Mouse (Mus musculus): ENCODE measurements around the gene Clec2e.
"Not testable (repeated sequence)": the region's sequence is repeated elsewhere in the genome, so short reads cannot be mapped to it uniquely, and the experiment has no call there.

The Clec2e gene

DNA sequence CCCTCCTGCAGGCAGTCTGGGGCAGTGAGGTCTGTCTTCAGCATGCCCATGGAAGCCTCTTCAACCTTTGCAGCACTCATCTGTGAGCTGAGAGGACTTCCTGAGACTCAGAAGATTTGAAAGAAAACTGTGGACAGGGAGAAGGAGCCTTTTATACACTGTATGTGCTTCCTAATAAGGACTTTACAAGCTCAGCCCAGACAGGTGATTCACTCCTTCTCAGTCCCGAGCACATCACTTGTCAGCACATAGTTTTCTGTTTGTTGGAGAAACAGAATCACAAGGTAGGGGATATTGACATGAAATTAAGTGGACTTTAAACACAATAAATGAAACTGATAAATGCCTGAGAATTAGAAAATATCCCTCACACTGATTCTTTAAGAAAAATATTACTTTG lies at the start of gene Clec2e:
Gene Clec2e, minus strand, starts transcription at position 120 of the 400 bp plus-strand sequence.
- not testable (repeated sequence) for DNase-seq (ENCODE audit: low spot score in 2 of 2)

DNA sequence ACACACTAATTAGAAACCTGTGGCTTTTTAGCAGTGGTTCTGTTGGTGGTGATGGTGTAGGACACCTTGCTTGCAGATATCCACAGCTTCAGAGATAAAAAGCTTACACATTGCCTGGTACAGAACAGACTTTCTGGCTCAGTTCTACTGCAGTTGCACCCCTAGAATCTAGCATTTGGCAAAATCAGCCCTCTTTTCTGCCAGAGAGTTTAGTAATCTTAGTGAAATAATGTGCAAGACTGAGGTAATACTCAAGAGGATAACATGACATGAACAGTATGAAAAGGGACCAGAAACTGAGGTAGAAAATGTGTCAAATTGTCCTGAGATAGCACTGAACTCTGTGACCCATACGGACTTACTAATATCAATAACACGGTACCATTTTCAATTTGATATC lies 46.1 kb upstream of the Clec2e start:
- no peak for DNase-seq (ENCODE audit: low spot score in 2 of 2)

DNA sequence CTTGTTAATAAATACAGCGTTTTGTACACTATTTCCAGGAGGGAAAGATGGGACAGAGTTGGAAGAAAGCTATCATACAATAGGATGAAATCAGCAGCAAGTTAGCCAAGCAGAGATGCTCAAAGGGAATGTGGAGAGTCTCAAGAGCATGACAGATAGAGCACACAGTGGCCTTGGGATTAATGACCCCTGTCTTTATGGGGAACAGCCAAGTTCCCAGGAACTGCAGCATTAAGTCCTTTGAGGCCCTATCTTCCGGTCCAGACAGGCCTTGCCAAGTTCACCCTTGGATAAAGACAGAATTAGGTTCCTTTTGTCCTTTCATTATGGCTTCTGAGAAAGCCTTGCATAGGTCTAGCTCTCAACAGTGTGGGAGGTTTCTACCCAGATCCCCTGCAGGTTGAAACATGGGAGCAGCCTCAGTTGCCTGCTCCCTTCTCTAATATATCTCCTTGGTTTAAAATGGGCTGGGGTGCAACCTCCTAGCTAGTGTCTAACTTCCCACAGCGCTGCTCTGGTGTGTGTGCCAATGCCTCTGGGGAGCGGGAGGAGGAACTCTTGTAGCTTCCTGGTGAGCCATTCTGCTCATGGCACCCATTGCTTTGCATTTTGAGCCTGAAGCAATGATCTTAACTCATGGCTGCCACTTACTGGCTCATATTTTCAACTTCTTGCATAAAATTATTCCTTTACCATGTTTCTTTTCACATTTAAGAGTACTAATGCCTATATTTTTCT lies 32.1 kb upstream of the Clec2e start:
- DNase-seq (ENCODE audit: low spot score in 2 of 2): no peak

DNA sequence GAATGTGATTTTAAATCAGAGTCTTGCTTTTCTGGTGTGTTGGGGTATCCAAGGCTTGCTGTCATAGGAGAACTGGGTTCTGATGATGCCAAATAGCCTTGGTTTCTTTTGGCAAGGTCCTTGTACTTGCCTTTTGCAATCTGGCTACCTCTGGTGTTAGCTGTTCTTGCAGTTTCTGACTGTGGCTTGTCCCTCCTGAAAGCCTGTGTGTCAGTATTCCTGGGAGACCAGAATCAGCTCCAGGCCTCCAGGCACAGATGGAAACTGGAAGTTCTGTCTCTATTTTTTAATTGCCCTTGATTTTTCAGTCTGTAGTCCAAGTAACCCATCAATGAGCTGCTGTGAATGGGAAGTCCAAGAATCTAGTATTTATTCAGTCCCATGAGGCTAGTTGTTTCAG lies 26.1 kb upstream of the Clec2e start:
- no peak for DNase-seq (ENCODE audit: low spot score in 2 of 2)

DNA sequence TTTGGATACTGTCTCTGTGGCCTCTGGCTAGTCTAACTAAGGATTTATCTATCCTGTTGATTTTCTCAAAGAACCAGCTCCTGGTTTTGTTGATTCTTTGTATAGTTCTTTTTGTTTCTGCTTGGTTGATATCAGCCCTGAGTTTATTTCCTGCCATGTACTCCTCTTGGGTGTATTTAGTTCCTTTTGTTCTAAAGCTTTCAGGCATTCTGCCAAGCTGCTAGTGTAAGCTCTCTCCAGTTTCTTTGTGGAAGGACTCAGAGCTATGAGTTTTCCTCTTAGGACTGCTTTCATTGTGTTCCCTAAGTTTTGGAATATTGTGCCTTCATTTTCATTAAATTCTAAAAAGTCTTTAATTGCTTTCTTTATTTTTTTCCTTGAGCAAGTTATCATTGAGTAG lies 23.8 kb upstream of the Clec2e start:
- not testable (repeated sequence) for DNase-seq (ENCODE audit: low spot score in 2 of 2)

DNA sequence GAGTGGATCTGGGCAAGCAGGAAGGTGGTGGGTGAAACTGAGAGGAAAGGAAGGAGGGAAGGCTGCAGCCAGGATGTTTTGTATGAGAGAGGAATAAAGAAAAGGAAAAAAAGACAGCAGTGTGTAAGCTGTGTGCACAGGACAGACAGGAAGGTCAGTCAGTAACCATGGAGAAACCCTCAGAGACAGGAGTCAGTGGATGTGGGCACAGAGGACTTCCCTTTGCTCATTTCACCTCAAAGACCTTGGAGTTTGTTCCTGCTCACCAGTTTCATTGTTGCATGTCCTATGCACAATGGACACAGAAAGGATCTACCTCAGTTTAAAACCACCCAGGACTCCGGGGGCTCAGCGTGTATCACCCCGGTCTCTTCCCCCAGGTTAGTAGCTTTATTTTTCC lies 15.5 kb upstream of the Clec2e start:
- no peak for DNase-seq (ENCODE audit: low spot score in 2 of 2)

DNA sequence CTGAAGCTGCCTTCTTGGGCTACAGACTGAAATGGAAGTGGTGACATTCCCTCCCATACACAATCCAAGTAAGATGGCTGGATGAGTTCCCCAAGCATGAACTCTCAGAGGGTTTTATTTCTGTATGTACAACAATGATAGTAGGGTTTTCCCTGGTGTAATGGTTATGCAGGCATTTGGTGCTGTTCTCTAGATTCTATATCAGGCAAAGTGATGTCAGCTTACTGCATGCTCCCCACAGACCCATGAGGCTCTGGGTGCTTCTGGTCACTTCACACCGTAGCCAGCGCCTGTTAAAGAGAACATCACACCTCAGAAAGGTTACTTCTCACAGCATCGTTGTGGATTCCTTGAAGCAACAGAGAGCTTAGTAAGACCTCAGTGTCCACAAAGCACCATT lies 13.5 kb upstream of the Clec2e start:
- not testable (repeated sequence) for DNase-seq (ENCODE audit: low spot score in 2 of 2)

DNA sequence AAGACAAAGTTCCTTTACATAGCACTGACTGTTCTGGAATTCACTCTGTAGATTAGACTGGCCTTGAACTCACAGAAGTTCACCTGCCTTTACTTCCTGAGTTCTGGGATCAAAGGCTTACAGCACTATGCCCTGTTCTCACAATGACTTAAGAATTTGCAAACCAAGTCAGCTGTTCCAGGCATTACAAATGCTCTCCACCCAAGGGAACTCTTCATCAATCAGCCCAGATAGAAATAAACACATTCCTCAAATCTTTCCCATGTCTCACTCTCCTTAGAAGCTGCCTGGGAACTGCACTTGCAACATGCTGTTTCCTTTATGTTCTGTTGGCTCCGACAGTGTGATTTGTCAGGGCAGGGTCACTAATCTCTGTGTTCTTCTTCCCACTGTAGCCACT lies 13.1 kb upstream of the Clec2e start:
- DNase-seq (ENCODE audit: low spot score in 2 of 2): no peak

DNA sequence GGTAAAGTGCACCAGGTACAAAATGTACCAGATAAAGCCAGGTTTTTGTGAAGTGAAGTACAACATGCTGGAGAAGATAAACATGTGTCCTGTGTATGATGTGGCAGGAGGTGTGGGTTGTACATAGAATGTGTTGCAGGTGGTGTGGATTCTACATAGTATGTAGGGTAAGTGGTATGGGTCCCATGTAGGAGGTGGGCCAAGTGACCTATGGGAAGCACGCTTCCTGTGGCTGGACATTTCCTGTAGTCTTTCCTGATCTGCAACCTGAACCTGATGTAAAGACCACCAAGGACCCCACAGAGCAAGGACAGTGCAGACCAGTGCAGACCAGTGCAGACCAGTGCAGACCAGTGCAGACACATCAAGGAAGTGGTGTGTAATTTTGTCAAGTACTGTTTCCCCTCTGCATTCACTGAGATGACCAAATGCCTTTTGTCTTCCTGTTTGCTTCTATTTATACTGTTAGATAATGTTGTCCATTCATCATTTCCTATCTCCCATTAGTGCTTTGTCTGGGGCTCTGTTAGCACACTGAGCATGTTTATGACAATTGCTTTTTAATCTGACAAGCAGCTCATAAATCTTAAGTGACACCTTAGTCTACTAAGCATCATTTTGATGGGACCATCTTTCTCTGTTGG lies 12.4 kb upstream of the Clec2e start:
- no peak for DNase-seq (ENCODE audit: low spot score in 2 of 2)

DNA sequence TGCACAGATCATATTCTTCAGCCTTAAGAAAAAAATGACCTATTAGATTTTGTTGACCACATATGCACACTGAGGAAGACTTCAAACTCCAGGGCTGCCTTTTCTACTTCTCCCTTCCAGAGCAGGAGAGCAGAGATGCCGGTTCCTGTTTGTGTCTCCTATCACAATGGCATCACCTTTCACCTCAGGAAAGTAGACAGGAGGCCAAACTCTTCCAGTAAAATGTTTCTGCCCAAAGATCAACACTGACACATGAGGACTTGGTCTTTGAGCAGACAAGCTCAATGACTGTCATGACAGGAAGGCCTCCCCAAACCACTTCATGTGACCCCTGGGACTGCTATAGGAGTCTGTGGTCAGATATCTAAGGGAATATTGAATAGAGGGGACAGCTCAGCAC lies 11.8 kb upstream of the Clec2e start:
- DNase-seq (ENCODE audit: low spot score in 2 of 2): no peak

DNA sequence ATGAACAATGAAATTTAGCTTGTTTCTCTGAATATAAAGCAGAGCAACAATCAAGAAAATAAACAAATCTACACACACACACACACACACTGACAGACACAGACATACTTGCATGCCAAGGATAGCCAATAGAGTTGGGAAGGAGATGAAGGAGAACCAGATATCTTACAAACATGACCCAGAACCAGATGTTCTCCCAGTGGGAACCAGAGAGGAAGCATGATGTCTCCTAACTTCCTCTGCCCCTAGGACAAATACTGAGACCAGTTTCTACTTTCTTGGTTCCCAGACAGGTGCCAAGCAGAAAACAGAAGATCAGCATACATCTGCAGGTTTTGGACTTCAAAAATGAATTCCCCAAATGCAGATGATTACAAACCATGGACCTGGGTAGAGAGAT lies 7.2 kb upstream of the Clec2e start:
- DNase-seq (ENCODE audit: low spot score in 2 of 2): no peak

DNA sequence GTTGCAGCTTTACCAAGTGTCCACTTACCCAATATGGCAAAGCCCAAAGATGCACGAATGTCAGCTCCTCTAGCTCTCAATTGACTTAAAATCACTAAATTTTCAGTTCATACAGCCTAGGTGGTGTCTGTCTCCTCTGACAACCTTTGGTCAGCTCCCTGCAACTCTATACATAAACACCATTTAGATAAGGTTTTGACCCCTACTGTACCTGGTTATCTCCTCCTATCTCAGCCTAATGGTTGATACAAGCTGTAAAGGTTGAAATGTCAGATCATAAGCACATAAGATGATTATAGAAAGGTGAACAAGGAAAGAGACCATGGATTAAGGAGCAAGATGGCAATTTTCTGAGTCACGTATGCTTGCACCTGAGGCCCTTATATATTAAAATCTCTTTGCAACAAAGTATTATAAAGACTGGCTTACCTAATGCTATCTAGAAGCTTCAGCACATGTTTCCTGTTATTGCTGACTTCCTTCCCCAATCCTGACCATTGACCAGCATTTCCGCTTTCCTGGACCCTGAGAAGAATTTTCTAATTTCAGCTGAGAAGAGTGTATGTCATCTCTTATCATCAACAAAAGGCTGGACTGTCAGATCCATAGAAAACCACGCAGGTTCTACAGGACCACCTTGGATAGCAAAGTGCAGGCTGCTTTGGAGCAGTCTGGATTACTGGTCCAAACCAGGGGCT lies 2.3 kb upstream of the Clec2e start:
- no peak for DNase-seq (ENCODE audit: low spot score in 2 of 2)

DNA sequence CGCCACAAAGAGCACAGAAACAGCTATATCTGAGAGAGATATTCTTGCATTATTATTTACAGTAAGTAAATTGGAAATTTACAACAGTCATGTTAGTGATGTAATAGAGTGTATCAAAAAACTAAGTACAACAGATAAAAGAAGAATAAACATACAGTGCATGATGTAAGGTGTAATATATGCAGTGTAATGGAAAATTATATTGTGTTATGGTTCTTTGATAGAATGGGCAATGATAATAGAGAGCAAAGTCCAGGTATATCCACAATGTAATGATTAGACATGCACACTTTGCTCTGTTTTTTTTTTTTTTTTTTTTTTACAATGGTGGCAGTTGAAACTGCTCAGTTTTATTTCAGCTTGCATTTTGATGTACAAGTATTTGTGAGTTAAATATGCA lies 891 bp upstream of the Clec2e start:
- no peak for DNase-seq (ENCODE audit: low spot score in 2 of 2)

DNA sequence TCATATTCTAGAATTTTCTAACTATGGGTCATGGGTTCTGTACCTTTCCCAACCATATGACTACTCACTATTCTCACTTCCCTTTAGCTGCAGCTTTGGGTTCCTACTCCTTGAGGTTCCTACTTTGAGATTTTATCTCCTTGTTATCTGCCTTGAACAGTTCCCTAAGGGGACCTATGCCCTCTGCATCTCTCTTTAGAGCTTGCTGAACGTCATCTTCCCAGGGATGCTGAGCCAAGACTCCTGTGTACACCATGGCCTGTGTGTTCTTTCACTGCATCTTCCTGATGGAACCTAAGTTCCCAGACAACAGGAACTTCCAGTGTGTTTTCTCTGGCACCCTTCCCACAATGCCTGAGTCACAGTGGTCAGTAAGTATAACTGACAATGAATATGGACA lies 2.8 kb downstream of the Clec2e start:
- DNase-seq (ENCODE audit: low spot score in 2 of 2): no peak

DNA sequence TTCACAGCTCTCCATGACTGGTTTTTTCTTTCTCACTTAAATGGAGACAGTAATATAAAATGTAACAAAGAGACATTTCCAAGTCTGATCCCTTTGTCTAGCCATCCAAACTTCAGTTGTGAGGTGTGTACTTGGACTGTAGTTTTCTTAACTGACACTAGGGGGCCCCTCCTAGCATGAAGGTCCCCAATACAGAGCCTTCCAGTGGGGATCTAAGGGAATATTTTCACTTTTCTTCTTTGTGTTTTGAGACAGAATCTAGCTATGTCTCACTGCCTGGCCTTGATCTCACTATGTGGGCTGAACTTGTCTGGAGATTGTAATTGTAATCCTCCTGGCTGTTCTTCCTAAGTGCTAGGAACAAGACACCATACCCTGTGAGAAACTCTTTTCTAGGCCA lies 5.5 kb downstream of the Clec2e start:
- DNase-seq (ENCODE audit: low spot score in 2 of 2): no peak

DNA sequence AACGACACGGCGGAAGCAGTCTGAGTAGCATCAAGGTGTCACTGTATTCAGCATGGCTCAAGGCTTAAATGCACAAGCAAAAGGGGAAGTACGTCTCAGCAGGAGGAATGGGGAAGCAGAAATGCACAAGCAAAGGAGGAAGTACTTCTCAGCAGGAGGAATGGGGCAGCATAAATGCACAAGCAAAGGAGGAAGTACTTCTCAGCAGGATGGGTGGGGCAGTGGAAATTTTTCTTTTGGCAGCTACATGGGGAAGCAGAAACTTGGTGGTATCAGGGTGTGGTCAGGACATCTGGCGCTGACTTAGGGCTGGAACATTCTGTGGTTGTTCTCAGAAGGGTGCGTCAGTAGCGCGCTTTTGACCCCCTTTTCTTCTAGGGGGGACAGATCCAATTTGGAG lies 12.1 kb downstream of the Clec2e start:
- not testable (repeated sequence) for DNase-seq (ENCODE audit: low spot score in 2 of 2)

DNA sequence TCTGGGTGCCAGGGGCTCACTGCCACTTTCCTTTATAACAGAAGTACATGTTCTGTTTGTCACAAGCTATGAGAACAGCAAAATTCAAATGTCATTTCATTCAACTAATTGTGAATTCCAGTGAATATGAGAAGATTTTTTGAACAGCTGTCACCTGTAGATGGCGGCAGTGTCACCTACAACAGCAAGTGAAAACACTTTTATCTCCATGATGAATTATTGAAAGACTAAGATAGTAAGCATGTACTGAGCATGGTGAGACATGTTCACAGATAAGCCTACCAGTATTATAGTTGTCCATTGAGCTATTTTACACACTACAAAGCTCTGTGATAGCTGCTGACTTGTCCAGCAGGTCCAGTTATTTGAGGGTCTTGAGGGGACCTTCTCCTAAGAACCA lies 12.6 kb downstream of the Clec2e start:
- DNase-seq (ENCODE audit: low spot score in 2 of 2): no peak

DNA sequence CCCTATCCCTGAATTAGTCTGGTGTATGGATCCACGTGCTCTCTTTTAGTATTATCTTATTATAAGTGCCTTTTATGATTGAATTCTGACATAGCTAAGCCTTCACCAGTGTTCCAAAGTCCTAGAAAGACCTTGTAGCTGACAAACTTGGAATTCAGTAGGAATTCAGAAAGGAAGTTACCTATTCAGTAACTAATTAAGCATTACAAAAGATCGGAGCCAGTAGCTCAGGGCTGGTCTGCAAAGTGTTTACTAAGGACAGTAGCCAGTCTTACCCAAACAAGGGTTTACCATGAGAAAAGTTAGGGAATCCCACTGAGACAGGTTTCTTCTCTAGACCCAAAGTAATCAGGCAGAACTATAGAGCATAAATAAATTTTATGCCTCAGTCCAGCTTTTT lies 14.7 kb downstream of the Clec2e start:
- not testable (repeated sequence) for DNase-seq (ENCODE audit: low spot score in 2 of 2)

DNA sequence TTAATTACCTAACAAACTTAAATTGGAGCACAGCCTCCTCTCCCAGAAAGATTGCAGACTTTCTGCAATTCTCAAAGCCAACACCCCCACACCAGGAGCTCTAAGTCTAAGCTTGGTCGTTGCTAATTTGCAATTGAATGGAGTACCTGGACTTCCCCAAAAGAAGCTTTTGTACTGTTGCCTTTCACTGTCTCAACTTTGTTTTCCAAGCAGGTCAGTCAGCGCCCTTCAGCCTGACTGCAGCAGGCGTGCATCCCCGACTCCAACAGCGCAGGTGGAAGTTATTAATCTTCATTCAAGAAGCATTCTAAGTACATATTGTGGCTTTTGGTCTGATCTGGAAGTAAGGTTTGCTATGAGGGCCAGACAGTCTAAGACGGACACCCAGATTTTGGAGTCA lies 15.6 kb downstream of the Clec2e start:
- DNase-seq (ENCODE audit: low spot score in 2 of 2): no peak

DNA sequence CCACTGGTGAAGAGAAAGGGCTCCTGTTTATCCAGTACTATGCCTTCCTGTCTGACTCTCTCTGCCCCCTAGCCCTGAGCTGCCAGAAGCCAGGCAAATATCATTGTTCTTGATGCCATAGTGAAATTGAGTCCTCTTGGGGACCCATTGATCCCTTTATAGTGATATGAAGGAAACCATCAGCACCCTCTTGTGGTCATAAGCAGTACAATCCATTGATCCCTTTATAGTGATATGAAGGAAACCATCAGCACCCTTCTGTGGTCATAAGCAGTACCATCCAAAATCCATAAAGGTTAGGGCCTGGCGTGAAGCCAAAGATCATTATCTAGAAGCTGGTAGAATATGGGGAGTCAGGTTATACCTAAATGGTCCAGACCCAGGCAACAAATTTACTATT lies 33.7 kb downstream of the Clec2e start:
- peak; percentile 5 for DNase-seq (ENCODE audit: low spot score in 2 of 2)

DNA sequence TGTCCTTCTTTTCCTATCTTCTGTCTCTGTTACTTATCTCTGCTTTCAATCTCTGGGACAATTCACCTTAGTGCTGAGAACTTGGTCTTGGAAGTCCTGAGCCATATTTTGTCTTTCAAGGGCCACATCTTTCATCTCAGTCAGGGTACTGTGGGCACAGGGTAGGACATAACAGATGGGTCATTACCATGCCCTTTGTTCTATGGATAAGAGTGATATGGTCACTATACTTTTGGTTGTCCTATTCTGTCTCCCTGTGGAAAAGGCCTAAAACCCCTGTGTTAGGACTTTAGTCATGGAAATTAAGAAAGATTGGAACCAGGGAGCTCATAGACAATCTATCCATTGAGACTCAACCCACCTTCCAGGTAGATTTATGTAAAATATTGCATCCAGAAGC lies 34.2 kb downstream of the Clec2e start:
- no peak for DNase-seq (ENCODE audit: low spot score in 2 of 2)

DNA sequence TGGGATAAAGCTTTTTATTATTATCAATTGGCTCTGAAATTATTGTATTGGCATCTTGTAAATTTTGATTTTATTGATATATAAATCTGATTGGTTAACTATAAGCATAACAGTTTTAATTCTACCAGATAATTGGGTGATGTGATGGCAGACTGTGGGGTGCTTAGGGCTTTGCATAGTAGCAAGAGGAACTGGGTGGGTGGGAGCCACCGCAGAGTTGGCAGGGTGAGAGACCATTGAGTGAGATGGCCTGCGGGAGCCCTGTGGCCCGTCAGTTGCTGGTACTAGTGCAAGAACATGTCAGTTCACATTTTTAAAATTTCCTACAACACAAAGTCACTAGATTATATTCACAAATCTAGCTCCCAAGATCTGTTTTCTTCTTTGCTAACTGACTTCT lies 34.9 kb downstream of the Clec2e start:
- no peak for DNase-seq (ENCODE audit: low spot score in 2 of 2)

DNA sequence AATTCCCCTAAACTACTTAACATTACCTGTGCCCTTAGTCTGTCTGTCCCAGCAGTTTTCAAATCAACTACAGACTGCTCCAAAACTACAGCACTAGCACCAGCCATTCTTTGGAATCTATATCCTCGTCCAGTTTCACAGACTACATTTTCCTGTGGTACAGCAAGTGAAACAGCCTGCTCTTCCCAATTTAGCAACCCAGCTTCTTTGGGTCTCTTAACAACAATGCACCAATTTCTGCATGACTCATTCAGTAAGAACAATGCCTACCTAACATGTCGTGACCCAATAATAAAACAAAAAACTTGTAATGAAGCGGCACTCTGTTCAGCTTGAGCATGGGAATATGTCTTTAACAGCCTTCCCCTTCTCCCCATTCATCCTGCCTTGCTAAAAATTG lies 35.3 kb downstream of the Clec2e start:
- DNase-seq (ENCODE audit: low spot score in 2 of 2): peak in 1 of 2 experiments; percentile 2
